Mouse (Mus musculus) ovary, postnatal 10 days (tissue): ENCODE results near the gene Pkd2l1.

ENCODE experiments used
- DNase-seq: peaks from one replicate; pipeline ENCODE4 v3.0.0; 2022; ENCODE audit warnings: low spot score

The Pkd2l1 gene

GRCm38 (mm10) chr19:44192342-44192741 is at the start of gene Pkd2l1:
Pkd2l1 (minus strand) TSS chr19:44192442.
- no peak for DNase-seq

DNA sequence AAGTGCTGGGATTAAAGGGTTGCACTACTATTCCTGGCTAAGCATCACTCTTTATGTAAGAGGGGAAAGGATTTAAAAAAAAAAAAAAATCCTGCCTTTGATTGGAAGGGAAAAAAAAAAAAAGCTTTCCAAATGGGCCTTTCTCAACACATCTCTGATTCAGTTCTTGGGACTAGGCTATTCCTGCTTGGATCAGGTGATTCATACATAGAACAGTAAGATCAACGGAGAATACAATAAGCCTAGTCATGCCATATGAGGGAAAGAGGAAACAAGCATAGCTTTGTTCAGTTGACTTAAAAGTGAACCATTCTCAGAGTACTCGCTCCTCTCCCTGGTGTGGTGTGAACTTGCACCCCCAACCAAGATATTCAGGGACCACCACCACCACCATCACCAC is 46.7 kb upstream of the Pkd2l1 start:
- DNase-seq = no peak

GRCm38 (mm10) chr19:44237471-44238006 is 45.3 kb upstream of the Pkd2l1 start:
- no peak for DNase-seq

- DNase-seq = no peak
Observed at GRCm38 (mm10) chr19:44231608-44232151, 39.4 kb upstream of the Pkd2l1 start.

DNA sequence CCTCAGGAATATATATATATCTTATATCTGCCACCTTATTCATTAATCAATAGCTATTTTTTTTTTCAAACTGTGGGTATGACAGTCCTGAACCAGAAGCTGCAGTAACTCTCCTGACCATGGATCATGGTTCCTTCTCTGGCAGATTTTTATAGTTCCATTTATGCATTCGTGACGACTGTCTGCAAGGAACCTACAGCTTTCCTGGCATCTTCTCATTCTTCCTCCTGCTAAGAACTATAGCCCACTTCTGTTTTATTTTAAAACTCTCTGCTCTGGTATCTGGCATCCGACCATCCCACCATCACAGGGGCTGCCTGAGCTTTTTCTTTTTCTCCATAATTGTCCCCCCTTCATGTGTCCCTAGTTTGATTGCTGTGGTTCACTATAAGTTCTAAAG is 38.0 kb upstream of the Pkd2l1 start:
- no peak for DNase-seq

DNA sequence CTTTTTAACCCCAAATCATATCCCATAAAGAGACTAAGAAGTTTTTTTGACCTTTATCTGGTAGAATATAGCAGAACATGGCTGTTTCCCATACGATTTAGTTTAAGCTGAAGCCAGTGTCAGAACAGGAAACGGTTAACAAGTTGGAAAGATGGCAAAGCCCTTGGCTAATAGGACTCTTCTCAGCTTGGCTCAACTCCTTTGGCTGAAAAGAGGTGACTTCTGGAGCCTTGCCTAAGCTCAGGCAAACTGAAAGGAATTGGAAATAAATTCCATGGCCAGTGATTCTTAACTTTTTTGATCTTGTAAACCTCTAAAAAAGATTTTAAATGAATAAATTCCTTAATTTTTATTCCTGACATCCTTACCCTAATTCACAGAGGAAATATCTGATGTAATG is 37.5 kb upstream of the Pkd2l1 start:
- DNase-seq = no peak

DNA sequence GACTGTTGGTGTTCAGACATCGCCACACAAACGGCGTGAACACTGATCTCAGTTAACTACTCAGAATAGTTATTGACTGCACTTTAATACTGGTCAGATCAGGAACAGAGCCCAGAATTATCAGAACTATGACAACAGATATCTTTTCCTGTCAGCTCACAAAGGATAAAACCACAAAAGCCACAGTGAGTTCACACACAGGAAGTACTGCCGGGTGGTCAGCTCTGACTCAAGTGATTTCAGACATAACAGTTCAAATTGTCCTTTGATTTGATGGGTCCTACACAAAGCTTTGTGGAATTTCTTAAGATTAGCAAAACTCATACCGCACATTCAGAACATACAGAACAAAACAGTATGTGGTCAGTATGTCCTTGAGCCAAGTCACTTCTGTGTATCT is 33.5 kb upstream of the Pkd2l1 start:
- no peak for DNase-seq

- DNase-seq = no peak
Observed at GRCm38 (mm10) chr19:44217958-44218525, 25.8 kb upstream of the Pkd2l1 start.

DNA sequence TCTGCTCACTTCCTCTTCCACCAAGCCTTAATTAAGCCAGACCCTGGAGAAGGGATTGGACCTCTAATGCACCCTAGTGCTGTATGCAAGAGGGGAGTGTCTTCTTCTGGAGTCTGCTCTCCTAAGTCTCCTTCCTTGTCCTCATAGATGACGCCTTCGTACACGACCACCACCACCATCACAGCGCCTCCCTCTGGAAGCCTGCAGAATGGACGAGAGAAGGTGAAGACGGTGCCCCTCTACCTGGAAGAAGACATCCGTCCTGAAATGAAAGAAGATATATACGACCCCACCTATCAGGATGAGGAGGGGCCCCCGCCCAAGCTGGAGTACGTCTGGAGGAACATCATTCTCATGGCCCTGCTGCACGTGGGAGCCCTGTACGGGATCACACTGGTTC is 23.0 kb upstream of the Pkd2l1 start:
- DNase-seq = no peak

DNA sequence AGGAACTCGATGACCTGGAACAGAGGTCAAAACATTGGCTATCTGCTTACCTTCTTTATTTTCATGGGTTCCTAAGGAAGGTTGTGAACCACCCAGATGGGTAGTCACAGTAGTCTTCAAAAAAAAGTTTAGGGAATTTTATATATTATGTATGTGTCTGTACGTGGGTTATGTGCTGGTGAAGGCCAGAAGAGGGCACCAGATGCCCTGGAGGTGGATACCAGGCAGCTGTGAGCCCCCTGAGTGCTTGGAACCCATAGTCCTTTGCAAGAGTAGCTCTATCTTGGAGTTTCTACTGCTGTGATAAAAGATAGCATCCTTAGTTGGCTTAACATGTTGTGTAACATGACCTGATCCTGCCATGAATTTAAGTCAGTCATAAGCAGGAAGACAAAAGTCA is 14.8 kb upstream of the Pkd2l1 start:
- no peak for DNase-seq

- DNase-seq = no peak
Observed at GRCm38 (mm10) chr19:44203015-44203564, 10.8 kb upstream of the Pkd2l1 start, which contains the start of gene Scd3. Scd3 (plus strand) TSS chr19:44203269.

GRCm38 (mm10) chr19:44198964-44199363 is 6.7 kb upstream of the Pkd2l1 start:
- DNase-seq = no peak

GRCm38 (mm10) chr19:44198494-44198893 is 6.3 kb upstream of the Pkd2l1 start:
- no peak for DNase-seq

DNA sequence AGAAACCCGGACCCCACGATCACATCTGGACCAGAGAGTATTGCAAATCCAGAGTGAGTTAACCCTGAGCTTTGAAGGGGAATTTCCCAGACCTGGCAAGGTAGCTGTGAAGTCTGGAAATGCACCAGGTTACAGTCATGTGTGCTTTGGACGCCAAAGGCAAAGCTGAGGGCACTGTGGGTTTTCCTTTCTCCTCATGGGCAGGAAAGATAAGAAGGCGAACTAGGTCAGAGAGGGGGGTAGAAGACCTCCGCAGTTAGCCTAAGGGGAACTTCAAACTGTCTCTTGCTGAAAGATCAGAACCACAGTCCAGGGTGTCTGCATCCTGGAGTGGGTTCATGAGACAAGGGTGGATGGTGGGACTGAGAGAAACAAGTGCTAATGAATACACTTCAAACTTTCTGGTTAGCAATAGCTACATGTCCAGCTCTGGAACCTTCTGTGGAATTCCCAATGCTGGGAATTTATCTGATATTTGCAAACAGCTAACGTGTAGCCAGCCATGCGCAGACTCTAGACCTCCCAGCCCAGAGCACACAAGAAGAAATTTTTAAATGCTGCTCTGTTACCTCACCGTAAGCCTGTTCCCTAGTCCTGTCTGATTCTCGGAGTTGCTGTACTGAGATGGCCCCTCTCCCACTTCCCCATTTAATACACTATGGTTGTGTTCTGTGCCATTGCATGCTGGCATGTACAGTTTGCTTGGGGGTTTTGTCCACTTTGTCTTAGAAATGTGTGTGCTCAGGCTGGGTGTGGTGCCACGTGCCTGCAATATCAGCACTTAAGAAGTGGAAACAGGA is 5.0 kb upstream of the Pkd2l1 start:
- no peak for DNase-seq

DNA sequence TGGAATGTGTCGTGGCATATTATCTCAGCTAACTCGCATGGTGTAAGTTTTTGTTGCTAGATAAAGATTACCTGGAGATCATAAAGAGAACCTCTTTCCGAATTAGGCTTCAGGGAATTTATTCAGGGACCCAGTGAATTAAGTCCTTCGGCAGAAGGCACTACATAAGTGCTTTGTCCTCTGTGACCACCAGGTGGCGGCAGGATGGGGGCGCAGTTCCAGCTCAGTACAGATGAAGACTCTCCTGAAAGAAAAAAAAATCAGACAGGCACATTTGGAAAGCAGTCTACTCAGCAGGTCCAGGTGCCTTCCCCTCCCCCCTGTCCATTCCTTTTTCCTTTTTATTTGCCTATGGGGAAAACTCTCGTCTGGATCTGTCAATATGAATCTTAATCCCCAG is 2.9 kb upstream of the Pkd2l1 start:
- peak; percentile 33 for DNase-seq

DNA sequence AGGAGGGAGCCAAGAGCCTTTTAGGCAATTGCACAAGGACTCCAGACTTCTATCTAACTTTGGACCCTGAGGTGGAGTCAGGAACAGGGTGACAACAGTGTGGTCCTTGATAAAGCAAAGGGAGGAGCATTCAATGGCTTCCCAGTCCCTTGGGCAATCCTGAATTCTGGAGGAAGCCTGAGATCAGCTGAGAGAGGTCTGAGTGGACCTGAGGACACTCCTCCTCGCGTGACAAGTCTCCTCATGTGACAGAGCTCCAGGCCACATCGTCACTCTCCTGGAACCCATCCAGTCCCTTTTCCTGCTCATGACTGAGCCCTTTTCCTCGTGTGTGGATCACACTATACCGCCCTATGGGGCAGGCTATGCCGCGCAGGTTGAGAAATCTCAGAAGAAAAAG is 1.7 kb upstream of the Pkd2l1 start:
- DNase-seq = no peak

DNA sequence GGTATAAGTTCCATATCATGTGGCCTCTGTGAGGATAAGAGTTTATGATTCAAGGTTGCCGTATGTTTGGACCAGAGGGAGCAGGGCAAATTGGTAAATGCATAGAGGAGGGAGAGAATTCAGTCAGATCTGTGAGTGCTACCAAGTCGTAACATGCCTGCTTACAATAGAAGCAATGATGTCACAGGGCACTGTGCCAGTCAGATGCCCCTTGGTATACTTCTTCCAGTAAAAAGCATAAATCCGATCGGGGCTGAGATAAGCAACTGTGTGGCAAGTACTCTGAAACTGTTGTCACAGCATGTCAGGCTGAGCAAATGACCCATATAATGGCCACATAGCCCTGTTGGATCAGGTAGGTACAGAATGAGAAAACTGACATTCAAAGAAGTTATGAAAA is 3.2 kb downstream of the Pkd2l1 start:
- DNase-seq = no peak

DNA sequence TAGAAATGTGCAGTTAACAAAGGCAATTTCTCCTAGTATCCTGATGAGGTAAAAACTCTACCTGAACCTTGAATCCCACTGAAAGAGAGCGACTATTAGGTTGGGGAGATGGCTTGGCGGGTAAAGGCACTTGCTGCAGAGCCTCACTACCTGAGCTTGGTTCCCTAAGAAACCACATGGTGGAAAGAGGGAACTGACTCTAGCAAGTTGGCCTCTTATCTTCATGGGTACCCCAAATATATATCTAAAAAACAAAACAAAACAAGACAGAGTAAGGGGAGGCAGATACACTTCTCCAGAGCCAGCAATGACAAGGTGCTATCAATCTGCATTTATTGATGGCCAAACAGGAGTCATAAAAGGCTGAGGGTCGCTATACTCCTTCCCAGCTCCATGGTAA is 8.3 kb downstream of the Pkd2l1 start:
- no peak for DNase-seq

DNA sequence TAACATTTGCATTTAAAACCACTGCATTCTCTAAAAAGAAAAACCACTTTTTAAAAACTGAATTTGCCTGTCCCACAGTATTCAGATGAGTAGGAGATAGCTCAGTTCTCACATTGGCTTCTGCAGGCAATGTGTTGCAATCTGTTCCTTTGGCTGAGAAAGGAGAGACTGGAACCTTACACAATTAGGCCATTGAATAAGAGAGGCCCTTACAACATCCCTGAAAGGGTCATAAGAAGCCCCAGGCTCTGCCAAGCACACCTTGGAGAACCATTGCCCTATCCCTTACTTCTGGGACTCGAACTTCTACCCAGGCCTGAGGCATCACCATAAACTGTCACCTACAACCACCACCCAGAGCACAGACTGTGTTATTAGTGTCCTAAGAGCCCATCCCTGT is 11.7 kb downstream of the Pkd2l1 start:
- DNase-seq = no peak

- no peak for DNase-seq
Observed at GRCm38 (mm10) chr19:44176741-44177140, 15.5 kb downstream of the Pkd2l1 start.

- DNase-seq = no peak
Observed at GRCm38 (mm10) chr19:44174835-44175234, 17.4 kb downstream of the Pkd2l1 start.

GRCm38 (mm10) chr19:44161515-44161914 is 30.7 kb downstream of the Pkd2l1 start:
- DNase-seq = no peak

DNA sequence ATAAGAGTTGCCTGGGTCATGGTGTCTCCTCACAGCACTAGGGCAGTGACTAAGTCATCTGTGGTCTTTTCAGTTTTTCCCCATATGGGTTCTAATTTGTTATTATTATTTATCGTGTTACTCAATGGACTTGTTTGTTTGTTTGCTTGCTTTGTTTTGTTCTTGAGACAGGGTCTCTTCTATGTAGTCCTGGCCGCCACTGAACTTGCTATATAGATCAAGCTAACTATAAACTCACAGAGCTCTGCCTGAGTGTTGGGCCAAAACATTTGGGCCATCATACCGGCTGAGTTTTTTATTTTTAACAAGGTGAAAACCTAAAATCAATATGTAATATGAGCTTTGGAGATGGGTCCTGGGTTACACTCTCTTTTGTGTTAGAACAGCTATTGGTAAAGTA is 32.9 kb downstream of the Pkd2l1 start:
- no peak for DNase-seq
